Mouse (Mus musculus) forebrain, embryonic 13.5 days (tissue): ENCODE measurements at regions not wholly inside any gene's neighbourhood (a gene's known extent, or its start where the extent isn't known, plus 50 kb on each side); places are given as distances from the start of the nearest gene placed in this dataset.

ENCODE experiments used
- ATAC-seq: fragments of 200-750 bp; cut with Nextera tagmentation; 2 replicates; pipeline ENCODE4 v1.8.0; 2017
- H3K27ac ChIP-seq: fragments of 300-500 bp; sonication (generic); 2 replicates; pipeline ENCODE4 v1.5.1; 2015; ENCODE audit warnings: inconsistent platforms, mild to moderate bottlenecking, moderate library complexity
- H3K27me3 ChIP-seq: fragments of 300-500 bp; sonication (generic); 2 replicates; pipeline ENCODE4 v1.6.1; 2015; ENCODE audit warnings: mild to moderate bottlenecking, inconsistent platforms
- H3K36me3 ChIP-seq: fragments of 300-500 bp; sonication (generic); 2 replicates; pipeline ENCODE4 v1.6.1; 2015; ENCODE audit warnings: mild to moderate bottlenecking, inconsistent platforms; ENCODE audit not compliant: poor library complexity, severe bottlenecking
- H3K4me1 ChIP-seq: fragments of 300-500 bp; sonication (generic); 2 replicates; pipeline ENCODE4 v1.6.1; 2015; ENCODE audit warnings: inconsistent platforms
- H3K4me2 ChIP-seq: fragments of 300-500 bp; sonication (generic); 2 replicates; pipeline ENCODE4 v1.6.1; 2015; ENCODE audit warnings: inconsistent platforms, mild to moderate bottlenecking, moderate library complexity
- H3K4me3 ChIP-seq: fragments of 300-500 bp; sonication (generic); 2 replicates; pipeline ENCODE4 v1.5.1; 2015; ENCODE audit warnings: mild to moderate bottlenecking, inconsistent platforms
- H3K9ac ChIP-seq: fragments of 300-500 bp; sonication (generic); 2 replicates; pipeline ENCODE4 v1.6.1; 2015; ENCODE audit warnings: mild to moderate bottlenecking, inconsistent platforms
- H3K9me3 ChIP-seq: fragments of 300-500 bp; sonication (generic); replicated peaks from 2 replicates; pipeline ENCODE4 v1.6.1; 2016; ENCODE audit warnings: inconsistent platforms
- WGBS: fragments of 180-500 bp; shearing (Covaris S2); methylation state at CpG from one replicate; pipeline ENCODE4 v1.1.7; 2015; 5-methylcytosine and 5-hydroxymethylcytosine counted together

DNA sequence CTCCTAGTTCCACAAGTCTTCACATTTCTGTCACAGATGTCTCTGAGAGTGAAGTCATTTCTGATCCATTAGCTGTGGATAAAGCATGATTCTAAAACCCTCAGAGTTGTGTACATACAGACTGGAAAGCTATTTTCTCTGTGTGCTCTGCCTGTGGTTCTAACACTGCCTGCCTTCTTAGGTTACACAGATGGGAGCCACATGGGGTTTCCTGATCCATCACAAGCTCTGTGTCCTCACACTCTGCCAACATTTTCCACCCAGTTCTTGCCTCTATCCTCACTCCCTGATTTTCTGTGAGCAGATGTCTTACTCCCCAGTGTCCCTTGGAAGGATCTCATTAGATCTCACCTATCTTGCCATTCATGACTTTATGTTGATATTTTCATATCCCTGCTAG lies 1002.6 kb upstream of the 1700015G11Rik start:
- Histone ChIP-seq H3K4me2 (no peak overlapping the region), H3K4me3 (no peak overlapping the region), H3K36me3 (no peaks in the 10 kb centered on the region), H3K4me1 (no peaks in the 10 kb centered on the region), H3K9ac (no peak overlapping the region), H3K27ac (no peak overlapping the region), H3K9me3 (no peaks in the 10 kb centered on the region), H3K27me3 (no peaks in the 10 kb centered on the region)
- peak; percentile 67 for ATAC-seq

DNA sequence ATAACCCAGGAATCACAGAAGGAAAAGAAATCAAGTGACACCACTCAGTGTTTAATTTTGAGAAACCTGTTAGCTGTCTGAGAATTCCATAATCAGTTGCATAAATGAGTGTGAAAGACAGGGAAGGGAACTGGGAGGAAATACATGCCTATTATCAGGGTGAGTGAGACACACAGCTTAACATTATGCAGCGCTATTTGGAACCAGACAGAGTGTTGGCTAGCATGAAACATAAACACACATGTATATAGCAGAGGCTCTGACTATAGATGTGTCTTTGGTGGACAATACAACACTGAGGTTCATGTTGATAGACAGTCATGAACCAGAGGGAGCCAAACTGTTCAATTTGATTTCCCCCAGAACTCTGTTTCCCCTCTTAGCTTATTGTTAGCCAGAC lies 1002.1 kb upstream of the 1700015G11Rik start:
- Histone ChIP-seq H3K36me3 (no peaks in the 10 kb centered on the region), H3K4me3 (no peak overlapping the region), H3K27me3 (no peaks in the 10 kb centered on the region), H3K27ac (no peak overlapping the region), H3K4me1 (no peaks in the 10 kb centered on the region), H3K9me3 (no peaks in the 10 kb centered on the region), H3K9ac (no peak overlapping the region), H3K4me2 (no peak overlapping the region)
- ATAC-seq: peak; percentile 87
- 75% methylated on average over 1 of the region's 1 CpGs for WGBS
